Mouse (Mus musculus) liver, embryonic 14.5 days (tissue): Measurements from ENCODE around the gene Acad12.
"Not testable (repeated sequence)": the region's sequence is repeated elsewhere in the genome, so short reads cannot be mapped to it uniquely, and the experiment has no call there.

Experiments used
- CTCF ChIP-seq: IDR thresholded peaks from 2 replicates; pipeline ENCODE4 v1.5.1; 2016; ENCODE audit warnings: antibody characterized with exemption, low read depth, control low read depth
- EP300 ChIP-seq: IDR thresholded peaks from 2 replicates; pipeline ENCODE4 v1.6.1; 2016; ENCODE audit warnings: antibody characterized with exemption, low read depth

- TF ChIP-seq CTCF, EP300: not testable (repeated sequence)
These were observed 38.9 kb upstream of the Acad12 start for GRCm38 (mm10) chr5:121657656-121658055.
